Mouse (Mus musculus) lung, postnatal 4 days (tissue): Measurements from ENCODE around the gene Gm5796.
"Not testable (repeated sequence)": the region's sequence is repeated elsewhere in the genome, so short reads cannot be mapped to it uniquely, and the experiment has no call there.

Experiments used
- DNase-seq, 2 experiments: peaks; one replicate each; pipeline ENCODE4 v3.0.0; 2021

The Gm5796 gene

DNA sequence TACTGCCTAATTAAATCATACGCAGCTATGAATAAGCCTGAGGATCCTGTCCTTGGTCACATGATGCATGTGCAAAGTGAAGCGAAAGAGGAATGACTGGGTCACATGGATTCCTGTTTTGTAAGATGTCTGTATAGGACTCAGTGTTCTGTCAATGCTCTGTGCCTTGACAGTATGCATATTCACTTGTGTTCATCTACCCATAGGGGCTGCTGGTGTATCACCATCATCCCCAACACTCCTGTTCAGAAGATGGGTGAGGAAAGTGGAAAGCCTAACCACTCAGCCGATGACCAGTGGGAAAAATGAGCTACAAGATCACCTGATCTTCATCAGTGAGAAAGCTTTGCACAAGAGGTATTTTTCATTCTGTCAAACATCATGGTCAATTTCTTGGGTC is at the start of gene Gm5796:
Gm5796 (plus strand) TSS at position 301 of the 400 bp plus-strand sequence.
- not testable (repeated sequence) for DNase-seq

DNA sequence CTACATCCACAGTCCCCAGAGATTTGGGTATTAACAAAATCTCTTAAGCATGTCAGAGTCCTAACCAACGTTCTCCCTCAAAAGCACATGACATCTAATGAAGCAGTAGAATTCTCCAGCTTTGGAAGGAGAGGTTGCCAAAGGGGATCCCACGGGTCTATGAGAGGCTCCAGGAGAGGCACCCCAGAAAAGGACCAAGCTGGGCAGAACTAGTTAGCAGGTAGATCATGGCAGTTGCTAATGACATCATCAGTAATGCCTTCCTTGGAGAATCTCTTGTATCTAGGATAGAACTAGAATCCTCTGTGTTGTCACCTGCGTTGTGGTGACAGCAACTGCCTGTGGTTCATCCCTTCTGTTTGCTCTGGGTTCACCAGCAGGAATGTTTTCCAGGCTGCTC is 25.6 kb upstream of the Gm5796 start, which contains the start of gene Gm3099:
Gm3099 (plus strand) TSS at position 301 of the 400 bp plus-strand sequence.
- DNase-seq, result not testable (repeated sequence)

DNA sequence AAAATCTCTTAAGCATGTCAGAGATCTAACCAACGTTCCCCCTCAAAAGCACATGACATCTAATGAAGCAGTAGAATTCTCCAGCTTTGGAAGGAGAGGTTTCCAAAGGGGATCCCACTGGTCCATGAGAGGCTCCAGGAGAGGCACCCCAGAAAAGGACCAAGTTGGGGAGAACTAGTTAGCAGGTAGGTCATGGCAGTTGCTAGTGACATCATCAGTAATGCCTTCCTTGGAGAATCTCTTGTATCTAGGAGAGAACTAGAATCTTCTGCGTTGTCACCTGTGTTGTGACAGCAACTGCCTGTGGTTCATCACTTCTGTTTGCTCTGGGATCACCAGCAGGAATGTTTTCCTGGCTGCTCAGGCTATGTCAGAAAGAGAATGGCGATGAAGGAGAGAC is 60.1 kb downstream of the Gm5796 start, which contains the start of gene Gm3115:
Gm3115 (plus strand) TSS at position 301 of the 400 bp plus-strand sequence.
- DNase-seq, result not testable (repeated sequence)
